Mouse (Mus musculus) bone marrow, adult 2 months (tissue): ENCODE results near the gene Gm45837.

Source experiments
- CTCF ChIP-seq: fragments of 200-500 bp; IDR thresholded peaks from 2 replicates; pipeline ENCODE4 v1.5.1; 2011; ENCODE audit warnings: low read length, control low read depth; ENCODE audit not compliant: control insufficient read depth, insufficient read depth
- POLR2A ChIP-seq: fragments of 200-500 bp; IDR thresholded peaks from 2 replicates; pipeline ENCODE4 v1.6.1; 2011; ENCODE audit warnings: low read depth, mild to moderate bottlenecking, control low read depth, low read length, borderline replicate concordance; ENCODE audit not compliant: control insufficient read depth

DNA sequence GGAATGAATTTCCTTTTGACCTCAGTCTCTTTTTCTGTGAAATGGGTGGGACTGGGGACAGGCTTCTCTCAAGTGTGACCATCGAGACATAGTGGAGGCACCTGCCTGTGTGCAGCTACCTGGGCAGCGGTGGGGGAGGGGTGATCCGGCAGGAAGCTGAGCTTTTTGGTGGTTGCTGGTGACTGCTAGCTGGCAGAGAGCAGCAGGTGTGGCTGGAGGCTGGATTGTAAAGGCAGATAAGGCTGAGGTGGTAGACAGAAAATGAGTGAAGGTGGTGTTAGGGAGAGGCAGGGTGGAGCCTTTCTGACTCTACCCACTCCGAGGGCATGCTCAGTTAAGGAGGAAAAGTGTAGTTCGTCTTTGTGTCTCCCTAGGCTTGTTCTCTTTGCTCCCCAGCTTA is 76.4 kb downstream of the Gm45837 start:
- TF ChIP-seq CTCF (no peak), POLR2A (no peak)
